Mouse (Mus musculus) kidney, embryonic 15.5 days (tissue): ENCODE results near the gene Osm. TPM values are rescaled to one million over a fixed set of nuclear protein-coding genes. Genes with fewer than 3 reads are reported as not detected.

Source experiments
- ATAC-seq: fragments of 200-750 bp; cut with Nextera tagmentation; replicated peaks from 2 replicates; pipeline ENCODE4 v1.8.0; 2017; ENCODE audit warnings: moderate TSS enrichment; ENCODE audit not compliant: low FRiP score
- H3K27ac ChIP-seq: fragments of 300-500 bp; sonication (generic); 2 replicates; pipeline ENCODE4 v1.5.1; 2015; ENCODE audit warnings: mild to moderate bottlenecking, inconsistent platforms
- H3K27me3 ChIP-seq: fragments of 300-500 bp; sonication (generic); 2 replicates; pipeline ENCODE4 v1.6.1; 2015; ENCODE audit warnings: inconsistent platforms
- H3K36me3 ChIP-seq: fragments of 300-500 bp; sonication (generic); 2 replicates; pipeline ENCODE4 v1.6.1; 2015; ENCODE audit warnings: inconsistent platforms
- H3K4me1 ChIP-seq: fragments of 300-500 bp; sonication (generic); 2 replicates; pipeline ENCODE4 v1.6.1; 2015; ENCODE audit warnings: inconsistent platforms
- H3K4me2 ChIP-seq: fragments of 300-500 bp; sonication (generic); 2 replicates; pipeline ENCODE4 v1.6.1; 2015; ENCODE audit warnings: moderate library complexity, mild to moderate bottlenecking, inconsistent platforms
- H3K4me3 ChIP-seq: fragments of 300-500 bp; sonication (generic); replicated peaks from 2 replicates; pipeline ENCODE4 v1.5.1; 2015; ENCODE audit warnings: mild to moderate bottlenecking, inconsistent platforms
- H3K9ac ChIP-seq: fragments of 300-500 bp; sonication (generic); 2 replicates; pipeline ENCODE4 v1.6.1; 2015; ENCODE audit warnings: mild to moderate bottlenecking, inconsistent platforms
- H3K9me3 ChIP-seq: fragments of 300-500 bp; sonication (generic); replicated peaks from 2 replicates; pipeline ENCODE4 v1.6.1; 2016; ENCODE audit warnings: inconsistent platforms
- WGBS: fragments of 180-500 bp; shearing (Covaris S2); methylation state at CpG from one replicate; pipeline ENCODE4 v1.1.7; 2015; ENCODE audit warnings: mixed read lengths; 5-methylcytosine and 5-hydroxymethylcytosine counted together
- polyA plus RNA-seq: library from polyadenylated mRNA; unstranded; fragments of >200 nt; fragmentation: Nextera tagmentation; extraction: Ambion mirVana; gene quantifications from 2 replicates; pipeline ENCODE4 v1.2.1, GENCODE M21; 2015

Osm gene
- not detected in 2 replicates for polyA plus RNA-seq

GRCm38 (mm10) chr11:4235665-4236545 lies at the start of gene Osm:
Gene Osm, plus strand, starts transcription at chr11:4236420.
- WGBS, result 72% methylated on average over 16 of the region's 16 CpGs
- Histone ChIP-seq H3K36me3 (no peaks in the 10 kb centered on the region), H3K27me3 (no peaks in the 10 kb centered on the region), H3K9me3 (no peaks in the 10 kb centered on the region), H3K4me2 (no peak within 1 kb of the TSS), H3K9ac (no peak within 1 kb of the TSS), H3K4me1 (no peaks in the 10 kb centered on the region), H3K4me3 (no peak within 1 kb of the TSS), H3K27ac (no peak within 1 kb of the TSS)
- ATAC-seq, result no peak

GRCm38 (mm10) chr11:4186486-4187317 lies 49.5 kb upstream of the Osm start, which contains the start of gene Tbc1d10a:
Gene Tbc1d10a, plus strand, starts transcription at chr11:4186789.
- Histone ChIP-seq H3K4me2 (peak within 1 kb of the TSS; percentile 87), H3K4me1 (peaks cover 41% of the 10 kb centered on the region), H3K4me3 (peak within 1 kb of the TSS; percentile 94), H3K9me3 (no peaks in the 10 kb centered on the region), H3K27ac (peak within 1 kb of the TSS; percentile 68), H3K9ac (peak within 1 kb of the TSS; percentile 92), H3K27me3 (no peaks in the 10 kb centered on the region), H3K36me3 (peaks cover 19% of the 10 kb centered on the region)
- ATAC-seq, result peak; percentile 97
- WGBS, result under 1% methylated on average over 71 of the region's 71 CpGs

DNA sequence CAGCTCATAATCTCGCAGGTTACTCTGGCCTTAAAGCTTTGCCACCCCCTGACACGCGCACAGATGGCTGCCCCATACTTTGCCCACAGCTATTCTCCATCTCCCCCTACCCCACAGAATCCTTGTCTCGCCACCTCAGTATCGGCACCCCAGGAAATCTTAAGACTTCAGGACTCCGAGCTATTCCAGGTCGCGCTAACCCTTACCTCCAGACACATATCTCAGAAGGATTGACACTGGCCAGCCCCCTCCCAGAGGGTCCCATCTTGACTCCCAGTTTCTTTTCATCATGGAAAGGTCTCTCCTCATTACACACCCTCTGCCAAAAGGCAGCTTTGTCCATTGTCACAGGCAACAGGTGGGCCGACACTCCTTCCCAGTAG lies 48.9 kb upstream of the Osm start:
- peaks cover 47% of the 10 kb centered on the region for H3K4me1 ChIP-seq
- H3K9ac ChIP-seq, result peak overlapping the region; percentile 92
- peak overlapping the region; percentile 87 for H3K4me2 ChIP-seq
- peak overlapping the region; percentile 94 for H3K4me3 ChIP-seq
- no peak overlapping the region for H3K27ac ChIP-seq
- H3K27me3 ChIP-seq, result no peaks in the 10 kb centered on the region
- ATAC-seq, result peak; percentile 5; the same call in 1 of the 2 replicates
- H3K9me3 ChIP-seq, result no peaks in the 10 kb centered on the region
- 14% methylated on average over 9 of the region's 9 CpGs for WGBS
- peaks cover 13% of the 10 kb centered on the region for H3K36me3 ChIP-seq

DNA sequence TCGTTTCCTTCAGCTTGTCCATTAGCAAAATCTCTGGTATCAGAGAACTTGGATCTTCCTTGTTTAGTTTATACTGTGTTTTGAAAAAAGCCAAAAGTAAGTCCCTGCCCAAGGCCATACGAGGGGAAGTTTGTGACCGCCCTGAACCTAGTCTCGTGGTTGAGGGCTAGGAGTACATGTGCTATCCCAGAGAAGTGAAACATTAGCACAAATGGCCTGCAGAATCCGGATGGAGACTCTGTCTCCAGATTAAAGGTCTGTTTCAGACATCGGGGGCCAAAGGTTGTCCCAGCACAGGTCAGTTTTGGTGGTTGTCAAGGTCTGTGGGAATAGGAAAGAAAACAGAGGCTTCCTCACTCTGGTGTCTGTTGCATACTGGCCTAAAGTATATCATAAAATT lies 47.0 kb upstream of the Osm start:
- no peak overlapping the region for H3K27ac ChIP-seq
- no peak for ATAC-seq
- no peaks in the 10 kb centered on the region for H3K27me3 ChIP-seq

GRCm38 (mm10) chr11:4190677-4191076 lies 45.5 kb upstream of the Osm start:
- Histone ChIP-seq H3K9me3 (no peaks in the 10 kb centered on the region), H3K4me1 (peaks cover 56% of the 10 kb centered on the region), H3K4me2 (no peak overlapping the region), H3K9ac (0 out of 2 replicates have a peak overlapping the region, but pooled peaks have one; percentile 14), H3K27ac (peak overlapping the region; percentile 48; the same call in 1 of the 2 replicates), H3K36me3 (no peaks in the 10 kb centered on the region), H3K27me3 (no peaks in the 10 kb centered on the region), H3K4me3 (no peak overlapping the region)
- no peak for ATAC-seq
- 65% methylated on average over 3 of the region's 3 CpGs for WGBS

More for the DNA sequence above, 47.0 kb upstream of the Osm start:
- Histone ChIP-seq H3K36me3 (no peaks in the 10 kb centered on the region), H3K4me3 (no peak overlapping the region), H3K4me2 (no peak overlapping the region), H3K9me3 (no peaks in the 10 kb centered on the region), H3K4me1 (peaks cover 56% of the 10 kb centered on the region), H3K9ac (no peak overlapping the region)
- WGBS, result 75% methylated on average over 6 of the region's 6 CpGs

DNA sequence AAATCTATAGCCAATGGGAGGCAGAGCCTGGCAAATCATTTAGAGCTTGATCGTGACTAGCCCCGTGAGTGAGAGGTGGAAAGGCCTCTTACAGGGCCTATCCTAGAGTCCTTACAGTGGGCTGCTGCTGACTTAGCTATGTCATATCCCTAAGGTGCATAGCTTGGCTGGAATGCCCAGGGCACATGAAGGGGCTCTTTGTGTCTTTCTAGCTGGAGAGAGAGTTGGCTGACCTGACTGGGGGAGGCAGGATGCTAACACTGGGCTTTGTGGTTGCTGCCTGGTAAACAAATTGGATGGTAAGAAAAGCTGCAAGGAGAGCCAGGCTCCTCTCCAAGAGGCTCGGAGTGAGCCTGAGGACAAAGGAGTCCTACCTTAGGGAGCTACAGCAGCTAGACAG lies 43.5 kb upstream of the Osm start:
- Histone ChIP-seq H3K36me3 (no peaks in the 10 kb centered on the region), H3K9me3 (no peaks in the 10 kb centered on the region), H3K27me3 (no peaks in the 10 kb centered on the region), H3K9ac (no peak overlapping the region), H3K4me2 (no peak overlapping the region), H3K27ac (0 out of 2 replicates have a peak overlapping the region, but pooled peaks have one; percentile 48), H3K4me1 (peaks cover 69% of the 10 kb centered on the region), H3K4me3 (no peak overlapping the region)
- ATAC-seq, result no peak
- 73% methylated on average over 3 of the region's 3 CpGs for WGBS

DNA sequence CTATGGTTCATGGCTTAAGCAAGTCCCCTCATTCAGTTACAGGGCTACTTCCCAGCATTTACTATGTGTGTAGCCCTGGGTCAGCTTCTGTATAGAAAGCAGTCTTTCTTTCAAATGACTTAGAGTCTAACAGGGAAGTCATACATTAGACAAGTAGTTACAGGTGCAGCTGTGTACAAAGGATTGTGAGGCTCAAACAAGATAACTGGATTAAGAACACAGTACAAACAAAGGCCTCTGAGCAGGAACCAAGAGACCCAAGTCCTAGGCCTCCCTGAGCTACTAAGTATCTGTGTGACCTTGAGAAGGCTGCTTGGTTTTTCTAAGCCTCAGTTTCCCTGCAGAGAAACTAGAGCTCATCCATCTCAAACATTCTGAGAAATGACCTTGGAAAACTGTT lies 42.8 kb upstream of the Osm start:
- H3K36me3 ChIP-seq, result no peaks in the 10 kb centered on the region
- peaks cover 69% of the 10 kb centered on the region for H3K4me1 ChIP-seq
- H3K4me3 ChIP-seq, result no peak overlapping the region
- no peak overlapping the region for H3K27ac ChIP-seq
- no peak overlapping the region for H3K4me2 ChIP-seq
- H3K9me3 ChIP-seq, result no peaks in the 10 kb centered on the region
- no peak overlapping the region for H3K9ac ChIP-seq
- ATAC-seq, result no peak
- H3K27me3 ChIP-seq, result no peaks in the 10 kb centered on the region

- Histone ChIP-seq H3K4me1 (peaks cover 57% of the 10 kb centered on the region), H3K4me2 (no peak overlapping the region), H3K4me3 (no peak overlapping the region), H3K36me3 (no peaks in the 10 kb centered on the region), H3K27ac (0 out of 2 replicates have a peak overlapping the region, but pooled peaks have one; percentile 29), H3K27me3 (no peaks in the 10 kb centered on the region), H3K9me3 (no peaks in the 10 kb centered on the region), H3K9ac (no peak overlapping the region)
- WGBS, result 78% methylated on average over 3 of the region's 3 CpGs
- ATAC-seq, result no peak
Observed at GRCm38 (mm10) chr11:4195597-4196031, 40.6 kb upstream of the Osm start.

- Histone ChIP-seq H3K4me1 (peaks cover 47% of the 10 kb centered on the region), H3K4me3 (no peak overlapping the region), H3K9me3 (no peaks in the 10 kb centered on the region), H3K27me3 (no peaks in the 10 kb centered on the region), H3K4me2 (no peak overlapping the region), H3K36me3 (no peaks in the 10 kb centered on the region), H3K9ac (0 out of 2 replicates have a peak overlapping the region, but pooled peaks have one; percentile 19), H3K27ac (peak overlapping the region; percentile 91)
- ATAC-seq, result peak; percentile 63
- 39% methylated on average over 8 of the region's 8 CpGs for WGBS
Observed at GRCm38 (mm10) chr11:4196636-4197035, 39.6 kb upstream of the Osm start.

DNA sequence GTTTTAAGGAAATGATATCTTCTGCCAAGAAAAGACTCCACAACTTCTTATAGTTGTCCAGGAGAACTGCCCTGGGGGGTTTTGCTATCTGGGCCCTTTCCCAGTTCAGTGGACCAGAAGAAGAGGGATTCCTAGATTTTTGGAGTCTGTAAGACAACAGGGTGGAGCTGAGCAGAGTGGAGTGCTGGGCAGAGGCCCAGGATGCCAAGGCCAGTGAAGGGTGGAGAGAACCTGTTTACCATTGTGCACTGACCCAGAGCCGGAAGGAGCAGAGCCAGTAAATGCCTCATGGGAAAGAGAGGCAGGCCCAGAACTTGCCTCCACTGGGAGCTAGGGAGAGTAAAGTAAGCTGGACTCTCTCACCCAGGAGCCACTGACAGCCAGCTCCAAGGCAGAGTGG lies 38.5 kb upstream of the Osm start:
- Histone ChIP-seq H3K4me1 (peaks cover 36% of the 10 kb centered on the region), H3K9me3 (no peaks in the 10 kb centered on the region), H3K4me3 (no peak overlapping the region), H3K27me3 (no peaks in the 10 kb centered on the region), H3K4me2 (peak overlapping the region; percentile 22; the same call in 1 of the 2 replicates), H3K9ac (no peak overlapping the region), H3K36me3 (no peaks in the 10 kb centered on the region), H3K27ac (peak overlapping the region; percentile 91)
- WGBS, result 21% methylated on average over 1 of the region's 1 CpGs
- peak; percentile 96 for ATAC-seq

DNA sequence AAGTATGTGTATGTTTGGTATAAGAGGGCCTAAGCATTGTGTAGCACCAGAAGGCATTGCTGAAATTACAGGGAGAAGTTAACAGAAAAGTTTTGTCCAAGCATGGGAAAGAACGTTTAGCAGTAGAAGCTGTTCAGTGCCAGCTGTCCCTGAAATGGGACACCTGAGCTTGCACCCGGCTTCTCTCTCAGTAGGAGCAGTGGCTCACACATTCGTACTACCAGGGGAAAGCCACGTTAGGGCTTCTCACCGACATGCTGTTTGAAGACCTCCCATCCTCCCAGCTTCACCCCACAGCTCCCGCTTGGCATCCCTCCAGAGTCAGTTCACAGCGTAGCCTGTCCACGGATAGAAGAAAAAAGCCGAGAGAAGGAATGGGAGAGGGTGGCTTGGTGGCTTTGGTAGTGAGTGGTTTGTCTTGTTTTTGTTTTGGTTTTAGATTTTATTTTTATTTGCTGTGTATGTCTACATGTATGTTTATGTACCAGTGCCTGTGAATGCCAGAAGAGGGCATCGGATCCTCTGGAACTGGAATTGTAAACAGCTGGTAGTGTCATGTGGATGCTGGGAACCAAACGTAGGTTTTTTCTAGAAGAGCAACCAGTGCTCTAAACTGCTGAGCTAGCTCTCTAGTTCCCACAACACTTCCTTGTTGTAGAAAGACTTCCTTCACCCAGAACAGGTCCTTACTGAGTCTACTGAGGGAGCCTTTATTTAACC lies 34.1 kb upstream of the Osm start:
- Histone ChIP-seq H3K27me3 (no peaks in the 10 kb centered on the region), H3K4me3 (no peak overlapping the region), H3K27ac (0 out of 2 replicates have a peak overlapping the region, but pooled peaks have one; percentile 37), H3K4me2 (no peak overlapping the region), H3K36me3 (peaks cover 15% of the 10 kb centered on the region), H3K9me3 (no peaks in the 10 kb centered on the region), H3K4me1 (peaks cover 36% of the 10 kb centered on the region), H3K9ac (no peak overlapping the region)
- no peak for ATAC-seq
- 47% methylated on average over 11 of the region's 11 CpGs for WGBS
